Mouse (Mus musculus): ENCODE measurements around the gene Zfp280b. TPM values are rescaled to one million over a fixed set of nuclear protein-coding genes. Genes with fewer than 3 reads are reported as not detected.
A peak's percentile ranks its signal among the peaks of the same experiment; 100 is the strongest.

Gene Zfp280b
- total RNA-seq, 1 experiment = 31.6 TPM

DNA sequence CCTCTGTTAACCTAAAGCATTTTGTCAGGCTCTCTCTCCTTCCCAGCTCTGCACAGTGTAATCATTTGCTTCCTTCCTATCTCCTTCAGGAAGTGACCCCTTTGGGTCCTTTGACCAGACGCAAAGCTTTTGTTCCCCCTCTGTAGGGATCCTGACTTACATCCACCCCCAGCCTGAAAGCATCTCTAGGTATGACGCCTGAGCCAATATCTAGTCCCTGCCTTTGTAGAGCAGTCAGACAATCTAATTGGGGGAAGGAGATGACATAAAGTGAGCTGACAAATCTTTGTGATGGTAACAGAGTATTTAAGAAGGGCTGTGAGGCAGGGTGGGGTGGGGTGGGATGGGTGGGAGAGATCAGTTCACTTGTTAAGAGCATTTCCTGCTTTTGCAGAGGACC, 29.8 kb upstream of the Zfp280b start:
- Histone ChIP-seq H3K9ac (ENCODE audit: insufficient read depth, low read depth, low read length, poor library complexity, severe bottlenecking) (no peak overlapping the region), H3K27ac (ENCODE audit: insufficient read depth, low read depth, low read length, poor library complexity, severe bottlenecking) (peak overlapping the region; percentile 54; the same call in 1 of the 2 replicates), H3K36me3 (ENCODE audit: control insufficient read depth, insufficient read depth, low read length, poor library complexity, severe bottlenecking) (no peaks in the 10 kb centered on the region; the same call in 1 of the 2 replicates), H3K4me1 (ENCODE audit: control insufficient read depth in 2 of 2, insufficient read depth in 2 of 2, low read length in 2 of 2, poor library complexity in 1 of 2) (peaks cover 5 to 24% of the 10 kb centered on the region in 2 experiments; a peak in 3 of 4 replicates), H3K4me3 (ENCODE audit: insufficient read depth in 1 of 2, low read depth in 1 of 2, low read length in 2 of 2, poor library complexity in 1 of 2, severe bottlenecking in 1 of 2) (no peak overlapping the region), H3K9me3 (ENCODE audit: control insufficient read depth, insufficient read depth, low read depth, low read length) (no peaks in the 10 kb centered on the region)
- DNase-seq (ENCODE audit: low read depth, low spot score) = no peak
- no peak for TF ChIP-seq CHD2 (IDR thresholded peaks at IDR 0.05; ENCODE audit: low read depth, low read length)
- no peak for TF ChIP-seq ZC3H11A (IDR thresholded peaks at IDR 0.05; ENCODE audit: borderline replicate concordance, low read depth, low read length)
- TF ChIP-seq HCFC1 (IDR thresholded peaks at IDR 0.05; ENCODE audit: borderline replicate concordance, insufficient read depth, low read length) = no peak
- no peak for TF ChIP-seq ZNF384 (IDR thresholded peaks at IDR 0.05; ENCODE audit: low read depth, low read length)
- no peak for TF ChIP-seq MAFK (IDR thresholded peaks at IDR 0.05; ENCODE audit: insufficient read depth, low read depth, low read length)
- in situ Hi-C loops (cut with MboI; ENCODE audit: low sequenced_read_pairs in 2 of 2, unreplicated experiment in 2 of 2) = no loop called here

DNA sequence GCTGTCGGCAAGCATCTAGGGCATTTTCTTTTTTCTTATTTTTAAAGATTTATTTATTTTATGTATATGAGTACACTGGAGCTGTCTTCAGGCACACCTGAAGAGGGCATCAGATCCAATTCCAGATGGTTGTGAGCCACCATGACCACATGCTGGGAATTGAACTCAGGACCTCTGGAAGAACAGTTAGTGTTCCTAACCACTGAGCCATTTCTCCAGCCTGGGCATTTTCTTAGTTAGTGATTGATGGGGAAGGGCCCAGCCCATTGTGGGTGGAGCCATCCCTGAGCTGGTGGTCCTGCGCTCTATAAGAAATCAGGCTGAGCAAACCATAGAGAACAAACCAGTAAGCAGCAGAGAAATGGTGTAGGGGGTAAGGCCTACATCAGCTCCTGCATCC, 29.2 kb upstream of the Zfp280b start:
- H3K27ac ChIP-seq (ENCODE audit: insufficient read depth, low read depth, low read length, poor library complexity, severe bottlenecking) = no peak overlapping the region; the same call in 1 of the 2 replicates
- H3K4me1 ChIP-seq (ENCODE audit: control insufficient read depth in 2 of 2, insufficient read depth in 2 of 2, low read length in 2 of 2, poor library complexity in 1 of 2) = peaks cover 5 to 24% of the 10 kb centered on the region in 2 experiments; a peak in 3 of 4 replicates
- H3K9ac ChIP-seq (ENCODE audit: insufficient read depth, low read depth, low read length, poor library complexity, severe bottlenecking) = no peak overlapping the region
- no peak overlapping the region for H3K4me3 ChIP-seq (ENCODE audit: insufficient read depth in 1 of 2, low read depth in 1 of 2, low read length in 2 of 2, poor library complexity in 1 of 2, severe bottlenecking in 1 of 2)
- in situ Hi-C loops (cut with MboI; ENCODE audit: low sequenced_read_pairs in 2 of 2, unreplicated experiment in 2 of 2) = no loop called here
- TF ChIP-seq ZC3H11A (IDR thresholded peaks at IDR 0.05; ENCODE audit: borderline replicate concordance, low read depth, low read length) (no peak), CHD2 (IDR thresholded peaks at IDR 0.05; ENCODE audit: low read depth, low read length) (no peak), HCFC1 (IDR thresholded peaks at IDR 0.05; ENCODE audit: borderline replicate concordance, insufficient read depth, low read length) (no peak), MAFK (IDR thresholded peaks at IDR 0.05; ENCODE audit: insufficient read depth, low read depth, low read length) (no peak), ZNF384 (IDR thresholded peaks at IDR 0.05; ENCODE audit: low read depth, low read length) (no peak)
- H3K9me3 ChIP-seq (ENCODE audit: control insufficient read depth, insufficient read depth, low read depth, low read length) = no peaks in the 10 kb centered on the region
- DNase-seq (ENCODE audit: low read depth, low spot score) = no peak
- H3K36me3 ChIP-seq (ENCODE audit: control insufficient read depth, insufficient read depth, low read length, poor library complexity, severe bottlenecking) = no peaks in the 10 kb centered on the region; the same call in 1 of the 2 replicates

DNA sequence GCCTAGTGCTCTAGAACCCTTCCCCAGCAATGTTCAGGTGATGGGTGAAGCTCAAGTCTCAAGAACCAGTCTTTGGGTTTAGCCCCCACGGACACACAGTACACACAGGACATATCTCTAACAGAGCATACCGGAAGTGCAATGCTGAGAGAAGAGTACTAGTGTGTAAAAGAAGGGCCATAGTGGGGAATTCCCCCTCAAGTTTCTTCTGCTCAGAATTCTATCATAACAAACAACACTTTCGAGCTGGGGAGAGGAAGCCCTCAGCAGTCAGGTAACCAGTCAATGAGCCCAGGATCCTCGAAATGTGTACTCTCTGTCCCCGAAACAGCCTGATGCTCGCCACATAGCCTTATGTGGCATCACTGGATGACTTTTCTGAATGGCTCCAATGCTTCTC, 26.1 kb upstream of the Zfp280b start:
- H3K36me3 ChIP-seq (ENCODE audit: control insufficient read depth, insufficient read depth, low read length, poor library complexity, severe bottlenecking) = no peaks in the 10 kb centered on the region
- in situ Hi-C loops (cut with MboI; ENCODE audit: low sequenced_read_pairs in 2 of 2, unreplicated experiment in 2 of 2) = no loop called here
- no peak for DNase-seq (ENCODE audit: low read depth, low spot score)
- no peak overlapping the region for H3K4me3 ChIP-seq (ENCODE audit: insufficient read depth in 1 of 2, low read depth in 1 of 2, low read length in 2 of 2, poor library complexity in 1 of 2, severe bottlenecking in 1 of 2)
- TF ChIP-seq ZNF384 (IDR thresholded peaks at IDR 0.05; ENCODE audit: low read depth, low read length) (no peak), HCFC1 (IDR thresholded peaks at IDR 0.05; ENCODE audit: borderline replicate concordance, insufficient read depth, low read length) (no peak), CHD2 (IDR thresholded peaks at IDR 0.05; ENCODE audit: low read depth, low read length) (no peak), MAFK (IDR thresholded peaks at IDR 0.05; ENCODE audit: insufficient read depth, low read depth, low read length) (no peak), ZC3H11A (IDR thresholded peaks at IDR 0.05; ENCODE audit: borderline replicate concordance, low read depth, low read length) (no peak)
- no peak overlapping the region for H3K27ac ChIP-seq (ENCODE audit: insufficient read depth, low read depth, low read length, poor library complexity, severe bottlenecking)
- H3K4me1 ChIP-seq (ENCODE audit: control insufficient read depth in 2 of 2, insufficient read depth in 2 of 2, low read length in 2 of 2, poor library complexity in 1 of 2) = peaks cover 5 to 16% of the 10 kb centered on the region in 2 experiments; a peak in 3 of 4 replicates
- no peaks in the 10 kb centered on the region for H3K9me3 ChIP-seq (ENCODE audit: control insufficient read depth, insufficient read depth, low read depth, low read length)
- no peak overlapping the region for H3K9ac ChIP-seq (ENCODE audit: insufficient read depth, low read depth, low read length, poor library complexity, severe bottlenecking)

DNA sequence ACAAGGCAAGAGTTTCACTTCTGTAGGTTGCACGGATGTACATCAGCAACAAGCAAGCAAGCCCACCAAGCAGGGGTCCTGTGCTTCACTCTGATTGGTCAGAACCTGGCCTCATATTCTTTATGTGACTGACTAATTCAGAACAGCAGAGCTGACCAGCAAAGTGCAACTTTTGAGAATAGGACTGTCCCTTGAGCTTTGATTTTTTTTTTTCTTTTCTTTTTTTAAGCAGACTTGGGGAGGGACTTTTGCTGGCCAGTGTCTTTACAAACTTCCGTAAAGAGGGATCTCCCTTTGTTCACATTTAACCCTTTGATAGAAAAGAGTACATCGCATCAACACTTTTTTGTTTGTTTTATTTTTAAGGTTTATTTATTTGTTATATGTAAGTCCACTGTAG, 22.6 kb upstream of the Zfp280b start:
- in situ Hi-C loops (cut with MboI; ENCODE audit: low sequenced_read_pairs in 2 of 2, unreplicated experiment in 2 of 2) = no loop called here

DNA sequence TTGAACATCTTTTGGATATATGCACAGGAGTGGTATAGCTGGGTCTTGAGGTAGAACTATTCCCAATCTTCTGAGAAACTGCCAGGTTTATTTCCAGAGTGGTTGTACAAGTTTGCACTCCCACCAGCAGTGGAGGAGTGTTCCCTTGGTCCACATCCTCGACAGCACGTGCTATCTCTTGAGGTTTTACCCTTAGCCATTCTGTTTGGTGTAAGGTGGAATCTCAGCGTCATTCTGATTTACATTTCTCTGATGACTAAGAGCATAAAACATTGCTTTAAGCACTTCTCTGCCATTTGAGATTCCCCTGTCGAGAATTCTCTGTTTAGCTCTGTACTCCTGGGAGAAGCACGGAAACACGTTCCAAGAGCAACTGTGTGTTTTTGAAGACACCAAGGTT, 19.5 kb upstream of the Zfp280b start:
- no peak for TF ChIP-seq MAFK (IDR thresholded peaks at IDR 0.05; ENCODE audit: insufficient read depth, low read depth, low read length)
- TF ChIP-seq ZC3H11A (IDR thresholded peaks at IDR 0.05; ENCODE audit: borderline replicate concordance, low read depth, low read length) = no peak
- no peak for TF ChIP-seq ZNF384 (IDR thresholded peaks at IDR 0.05; ENCODE audit: low read depth, low read length)
- TF ChIP-seq HCFC1 (IDR thresholded peaks at IDR 0.05; ENCODE audit: borderline replicate concordance, insufficient read depth, low read length) = no peak
- TF ChIP-seq CHD2 (IDR thresholded peaks at IDR 0.05; ENCODE audit: low read depth, low read length) = no peak
- H3K4me1 ChIP-seq (ENCODE audit: control insufficient read depth in 2 of 2, insufficient read depth in 2 of 2, low read length in 2 of 2, poor library complexity in 1 of 2) = peaks cover 2% of the 10 kb centered on the region in 2 experiments; a peak in 2 of 4 replicates
- H3K36me3 ChIP-seq (ENCODE audit: control insufficient read depth, insufficient read depth, low read length, poor library complexity, severe bottlenecking) = no peaks in the 10 kb centered on the region
- H3K27ac ChIP-seq (ENCODE audit: insufficient read depth, low read depth, low read length, poor library complexity, severe bottlenecking) = no peak overlapping the region
- DNase-seq (ENCODE audit: low read depth, low spot score) = no peak
- no peak overlapping the region for H3K9ac ChIP-seq (ENCODE audit: insufficient read depth, low read depth, low read length, poor library complexity, severe bottlenecking)
- in situ Hi-C loops (cut with MboI; ENCODE audit: low sequenced_read_pairs in 2 of 2, unreplicated experiment in 2 of 2) = no loop called here
- no peaks in the 10 kb centered on the region for H3K9me3 ChIP-seq (ENCODE audit: control insufficient read depth, insufficient read depth, low read depth, low read length)
- no peak overlapping the region for H3K4me3 ChIP-seq (ENCODE audit: insufficient read depth in 1 of 2, low read depth in 1 of 2, low read length in 2 of 2, poor library complexity in 1 of 2, severe bottlenecking in 1 of 2)

More for the DNA sequence above, 22.6 kb upstream of the Zfp280b start:
- no peak for DNase-seq (ENCODE audit: low read depth, low spot score)
- Histone ChIP-seq H3K27ac (ENCODE audit: insufficient read depth, low read depth, low read length, poor library complexity, severe bottlenecking) (no peak overlapping the region), H3K9ac (ENCODE audit: insufficient read depth, low read depth, low read length, poor library complexity, severe bottlenecking) (no peak overlapping the region), H3K36me3 (ENCODE audit: control insufficient read depth, insufficient read depth, low read length, poor library complexity, severe bottlenecking) (no peaks in the 10 kb centered on the region), H3K4me3 (ENCODE audit: insufficient read depth in 1 of 2, low read depth in 1 of 2, low read length in 2 of 2, poor library complexity in 1 of 2, severe bottlenecking in 1 of 2) (no peak overlapping the region), H3K9me3 (ENCODE audit: control insufficient read depth, insufficient read depth, low read depth, low read length) (no peaks in the 10 kb centered on the region), H3K4me1 (ENCODE audit: control insufficient read depth in 2 of 2, insufficient read depth in 2 of 2, low read length in 2 of 2, poor library complexity in 1 of 2) (peaks cover 2% of the 10 kb centered on the region in 2 experiments; a peak in 2 of 4 replicates)
- no peak for TF ChIP-seq CHD2 (IDR thresholded peaks at IDR 0.05; ENCODE audit: low read depth, low read length)
- no peak for TF ChIP-seq ZNF384 (IDR thresholded peaks at IDR 0.05; ENCODE audit: low read depth, low read length)
- TF ChIP-seq MAFK (IDR thresholded peaks at IDR 0.05; ENCODE audit: insufficient read depth, low read depth, low read length) = no peak

All from ES-E14 (cell line).